Mouse (Mus musculus) CH12.LX (cell line): ENCODE data around the gene Olfr108.

Source experiments
- CTCF ChIP-seq, 2 experiments: IDR thresholded peaks in 1 of 2; conservative IDR thresholded peaks in 1 of 2; 2 replicates each; pipeline ENCODE4 v1.5.1; 2011 to 2012; ENCODE audit warnings: low read depth in 2 of 2, low read length in 2 of 2, improper control_type of control experiment in 1 of 2, inconsistent platforms in 1 of 2, mild to moderate bottlenecking in 1 of 2, moderate library complexity in 1 of 2
- E2F4 ChIP-seq: IDR thresholded peaks from 2 replicates; pipeline ENCODE4 v1.6.1; 2011; ENCODE audit warnings: low read depth, low read length, improper control_type of control experiment; ENCODE audit not compliant: insufficient replicate concordance
- EP300 ChIP-seq: IDR thresholded peaks from 2 replicates; pipeline ENCODE4 v1.6.1; 2011; ENCODE audit warnings: low read length, improper control_type of control experiment
- GABPA ChIP-seq: IDR thresholded peaks from 2 replicates; pipeline ENCODE4 v1.6.1; 2012; ENCODE audit warnings: low read depth, low read length, improper control_type of control experiment, inconsistent platforms; ENCODE audit not compliant: insufficient replicate concordance
- JUND ChIP-seq: conservative IDR thresholded peaks from 2 replicates; pipeline ENCODE4 v1.6.1; 2011; ENCODE audit warnings: low read depth, low read length, improper control_type of control experiment
- KAT2A ChIP-seq: IDR thresholded peaks from 2 replicates; pipeline ENCODE4 v1.6.1; 2012; ENCODE audit warnings: low read length, improper control_type of control experiment, inconsistent platforms; ENCODE audit not compliant: insufficient replicate concordance
- MAX ChIP-seq: IDR thresholded peaks from 2 replicates; pipeline ENCODE4 v1.6.1; 2011; ENCODE audit warnings: low read length, improper control_type of control experiment
- NELFE ChIP-seq: IDR thresholded peaks from 2 replicates; pipeline ENCODE4 v1.6.1; 2011; ENCODE audit warnings: low read depth, low read length, improper control_type of control experiment
- NRF1 ChIP-seq: IDR thresholded peaks from 2 replicates; pipeline ENCODE4 v1.6.1; 2014; ENCODE audit warnings: low read depth, mild to moderate bottlenecking, inconsistent platforms, low read length, improper control_type of control experiment, moderate library complexity
- POLR2A ChIP-seq: IDR thresholded peaks from 2 replicates; pipeline ENCODE4 v1.6.1; 2011; ENCODE audit warnings: low read depth, mild to moderate bottlenecking, improper control_type of control experiment, low read length
- RCOR1 ChIP-seq: conservative IDR thresholded peaks from 2 replicates; pipeline ENCODE4 v1.6.1; 2012; ENCODE audit warnings: low read depth, mild to moderate bottlenecking, inconsistent platforms, low read length, improper control_type of control experiment
- SIN3A ChIP-seq: IDR thresholded peaks from 2 replicates; pipeline ENCODE4 v1.6.1; 2012; ENCODE audit warnings: low read length, improper control_type of control experiment, inconsistent platforms
- ZKSCAN1 ChIP-seq: IDR thresholded peaks from 2 replicates; pipeline ENCODE4 v1.6.1; 2012; ENCODE audit warnings: low read depth, inconsistent platforms, low read length, improper control_type of control experiment, borderline replicate concordance
- ZNF384 ChIP-seq: IDR thresholded peaks from 2 replicates; pipeline ENCODE4 v1.6.1; 2012; ENCODE audit warnings: low read depth, low read length, improper control_type of control experiment, inconsistent platforms

DNA sequence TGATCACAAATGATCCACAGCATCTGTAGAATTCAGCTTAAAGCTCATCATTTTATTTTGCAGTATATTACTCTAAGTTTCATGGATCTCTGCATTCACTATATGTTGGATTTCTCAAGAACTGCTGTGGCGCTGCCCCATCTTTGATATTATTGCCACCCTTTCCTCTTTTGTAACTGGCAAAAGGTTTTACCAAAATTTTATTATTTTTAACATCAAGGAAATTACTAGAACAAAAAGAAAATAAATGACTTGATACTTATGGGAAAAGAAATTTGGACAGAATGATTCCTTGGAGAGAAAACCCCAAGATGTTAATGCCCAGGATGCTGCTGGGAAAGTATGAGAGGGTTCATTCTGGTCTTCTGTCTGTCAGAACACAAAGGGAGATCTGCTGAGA, 13.3 kb downstream of the Olfr108 start, which contains the start of gene Olfr109:
- TF ChIP-seq CTCF (conservative IDR thresholded peaks at IDR 0.05 in 1 of 2, IDR thresholded peaks at IDR 0.05 in 1 of 2; ENCODE audit: low read depth in 2 of 2, low read length in 2 of 2) (no peak), POLR2A (no peak), JUND (no peak), NRF1 (no peak), KAT2A (no peak), NELFE (no peak), E2F4 (no peak), EP300 (no peak), ZNF384 (no peak), MAX (no peak), RCOR1 (no peak), SIN3A (no peak), ZKSCAN1 (no peak), GABPA (no peak)
